ENCODE assay signal across 8 mouse cellular contexts in the genomic region with DNA sequence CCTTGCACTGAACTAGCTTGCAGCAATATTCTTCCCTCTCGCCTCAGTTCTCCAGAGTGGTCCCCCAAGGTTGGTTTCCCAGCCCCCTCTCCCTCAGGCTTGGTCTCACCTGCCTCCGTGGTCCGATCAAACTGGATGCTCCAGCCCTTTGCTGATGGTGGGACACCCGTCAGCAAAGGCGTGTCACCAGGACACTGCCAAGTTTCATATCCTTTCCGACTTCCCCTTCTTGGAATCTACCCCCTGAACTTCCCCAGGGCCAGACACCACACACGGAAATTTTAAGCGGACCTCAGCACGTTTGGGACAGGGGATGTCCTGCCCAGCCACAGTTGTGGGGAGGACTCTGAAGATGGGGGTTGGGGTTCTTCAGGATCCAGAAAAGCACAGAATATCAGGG. TPM values are rescaled to one million over a fixed set of nuclear protein-coding genes. Genes with fewer than 3 reads are reported as not detected.
DNase-seq lines count a peak whose midpoint lies in the region; ATAC-seq and TF ChIP-seq lines count a peak whose summit lies in the region.

A gene (minus strand): TSS at position 167 of the 400 bp plus-strand sequence.

- no peaks in the 10 kb centered on the region for H3K36me3 ChIP-seq in hindbrain, embryonic 13.5 days
- no peaks in the 10 kb centered on the region for H3K36me3 ChIP-seq in liver, embryonic 13.5 days

- no peak within 1 kb of the TSS for H3K27ac ChIP-seq in cerebellum, adult 2 months (ENCODE audit: insufficient read depth, low read length)
- H3K27ac ChIP-seq in hindbrain, embryonic 13.5 days = no peak within 1 kb of the TSS
- no peak within 1 kb of the TSS for H3K27ac ChIP-seq in liver, embryonic 13.5 days

- no peaks in the 10 kb centered on the region for H3K9me3 ChIP-seq in hindbrain, embryonic 13.5 days
- H3K9me3 ChIP-seq in liver, embryonic 13.5 days (replicated peaks) = no peaks in the 10 kb centered on the region

- no peak within 1 kb of the TSS for H3K4me3 ChIP-seq in cerebellum, adult 2 months (replicated peaks; ENCODE audit: insufficient read depth, low read depth, low read length)
- no peak within 1 kb of the TSS for H3K4me3 ChIP-seq in hindbrain, embryonic 13.5 days
- no peak within 1 kb of the TSS for H3K4me3 ChIP-seq in liver, embryonic 13.5 days (replicated peaks)

- no peak within 1 kb of the TSS for H3K4me2 ChIP-seq in hindbrain, embryonic 13.5 days
- no peak within 1 kb of the TSS for H3K4me2 ChIP-seq in liver, embryonic 13.5 days

- no peak for DNase-seq in cerebellum, adult 2 months
- no peak for DNase-seq in cerebellum, adult 11-12 months
- DNase-seq in spleen, postnatal 36 days (ENCODE audit: low spot score in 2 of 2) = peak; percentile 5 to 24
- DNase-seq in spleen, postnatal 4 days (ENCODE audit: low spot score in 2 of 2) = no peak
- no peak for DNase-seq in liver, embryonic 13.5 days
- DNase-seq in cerebellum, postnatal 10 days = no peak
- DNase-seq in cerebellum, postnatal 14 days = no peak

- no peak within 1 kb of the TSS for H3K9ac ChIP-seq in hindbrain, embryonic 13.5 days
- no peak within 1 kb of the TSS for H3K9ac ChIP-seq in liver, embryonic 13.5 days

- TF ChIP-seq CTCF in cerebellum, adult 2 months (IDR thresholded peaks at IDR 0.05; ENCODE audit: borderline replicate concordance, insufficient read depth, low read depth, low read length) = no peak

- H3K27me3 ChIP-seq in cerebellum, adult 2 months (ENCODE audit: control insufficient read depth, insufficient read depth, low read length) = no peaks in the 10 kb centered on the region
- peaks cover 67% of the 10 kb centered on the region for H3K27me3 ChIP-seq in hindbrain, embryonic 13.5 days
- peaks cover 43% of the 10 kb centered on the region for H3K27me3 ChIP-seq in liver, embryonic 13.5 days

- 80% methylated on average over 9 of the region's 9 CpGs for WGBS in cerebellum, adult 2 months
- WGBS in hindbrain, embryonic 13.5 days = 78% methylated on average over 9 of the region's 9 CpGs
- 49% methylated on average over 9 of the region's 9 CpGs for WGBS in liver, embryonic 13.5 days (ENCODE audit: insufficient replicate concordance)

- no peak for ATAC-seq in hindbrain, embryonic 13.5 days (ENCODE audit: low FRiP score)
- no peak for ATAC-seq in liver, embryonic 13.5 days (ENCODE audit: low read depth)

- no peaks in the 10 kb centered on the region for H3K4me1 ChIP-seq in cerebellum, adult 2 months (ENCODE audit: control insufficient read depth, insufficient read depth, low read length)
- peaks cover 9% of the 10 kb centered on the region for H3K4me1 ChIP-seq in hindbrain, embryonic 13.5 days (replicated peaks)
- no peaks in the 10 kb centered on the region for H3K4me1 ChIP-seq in liver, embryonic 13.5 days (replicated peaks)

- TF ChIP-seq POLR2A in cerebellum, adult 2 months (IDR thresholded peaks at IDR 0.05; ENCODE audit: borderline replicate concordance, insufficient read depth, low read length) = no peak

RNA-seq across cellular contexts. Expression of the gene that starts here (rescaled TPM):
- 30.2 and 34.0 TPM in 2 replicates for polyA plus RNA-seq in cerebellum, adult 2 months (2012; rRNA removed)
- 23.6 and 24.6 TPM in 2 replicates for polyA plus RNA-seq in hindbrain, embryonic 13.5 days (2015; fragmentation: Nextera tagmentation; extraction: Ambion mirVana)
- 31.9 and 35.0 TPM in 2 replicates for polyA plus RNA-seq in liver, embryonic 13.5 days (2015; fragmentation: Nextera tagmentation; extraction: Ambion mirVana)

Comparison
In these comparisons a context has a peak if more than half of its experiments do, and no peak if none do; other contexts are left out.
1. DNase-seq: peak in spleen, postnatal 36 days (2 of 2); none in cerebellum, adult 2 months (0 of 2), cerebellum, adult 11-12 months (single experiment), spleen, postnatal 4 days (0 of 2), liver, embryonic 13.5 days (single experiment), cerebellum, postnatal 10 days (0 of 2) and cerebellum, postnatal 14 days (0 of 2).